Mouse (Mus musculus): ENCODE measurements at regions not wholly inside any gene's neighbourhood (a gene's known extent, or its start where the extent isn't known, plus 50 kb on each side); places are given as distances from the start of the nearest gene placed in this dataset.

DNA sequence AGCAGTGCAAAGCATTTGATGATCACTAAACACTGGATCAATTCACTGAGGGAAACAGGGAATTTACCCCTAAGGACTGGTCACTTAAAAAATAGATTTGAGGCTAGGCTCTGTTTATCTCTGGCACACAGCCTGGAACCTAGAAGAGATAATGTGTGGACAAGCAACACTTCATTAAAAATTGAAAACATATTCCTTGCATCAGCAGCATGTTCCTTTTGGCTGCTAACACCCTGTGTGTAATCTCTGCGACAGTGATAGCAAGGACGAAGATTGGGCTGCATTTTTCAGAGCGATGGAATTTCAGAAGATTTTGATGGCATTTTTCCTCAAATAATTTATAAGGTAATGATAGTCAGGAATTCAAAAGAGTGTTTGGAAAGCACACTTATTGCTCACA is 310.9 kb downstream of the Nova1 start:
- TF ChIP-seq CTCF (IDR thresholded peaks at IDR 0.05; ENCODE audit: low read depth) (no peak), EP300 (IDR thresholded peaks at IDR 0.05; ENCODE audit: low read depth) (no peak)
